Mouse (Mus musculus): Measurements from ENCODE around the gene Dgkq. TPM values are rescaled to one million over a fixed set of nuclear protein-coding genes. Genes with fewer than 3 reads are reported as not detected.

The Dgkq gene
- total and polyA plus RNA-seq, 3 experiments = 11.3 TPM; not detected in 1

- Histone ChIP-seq H3K4me3 (ENCODE audit: control insufficient read depth in 1 of 2, insufficient read depth in 1 of 2, low read depth in 2 of 2, low read length in 2 of 2) (peak overlapping the region; percentile 58 to 61), H3K79me2 (ENCODE audit: control insufficient read depth, insufficient read depth, low read length, poor library complexity) (peaks cover 33% of the 10 kb centered on the region), H3K27ac (ENCODE audit: control insufficient read depth, low read depth, low read length) (peak overlapping the region; percentile 96), H3K27me3 (ENCODE audit: control insufficient read depth in 1 of 2, insufficient read depth in 2 of 2, low read length in 2 of 2) (no peaks in the 10 kb centered on the region), H3K4me1 (ENCODE audit: control insufficient read depth in 1 of 2, insufficient read depth in 2 of 2, low read length in 2 of 2) (peaks cover 11 to 52% of the 10 kb centered on the region in 2 experiments; a peak in 3 of 4 replicates), H3K9me3 (replicated peaks; ENCODE audit: insufficient read depth, low read length) (no peaks in the 10 kb centered on the region), H3K36me3 (ENCODE audit: control insufficient read depth in 1 of 2, insufficient read depth in 2 of 2, low read length in 2 of 2) (peaks cover 2 to 36% of the 10 kb centered on the region in 2 experiments; a peak in 3 of 4 replicates), H3K9ac (ENCODE audit: control insufficient read depth, low read depth, low read length, poor library complexity, severe bottlenecking) (peak overlapping the region; percentile 75)
- TF ChIP-seq USF2 (IDR thresholded peaks at IDR 0.05; ENCODE audit: borderline replicate concordance in 1 of 2, insufficient read depth in 1 of 2, low read depth in 1 of 2, low read length in 2 of 2) (no peak), UBTF (IDR thresholded peaks at IDR 0.05; ENCODE audit: borderline replicate concordance, insufficient read depth, low read depth, low read length) (peak; percentile 75; the same call in 1 of the 2 replicates), NELFE (IDR thresholded peaks at IDR 0.05; ENCODE audit: low read depth, low read length) (no peak; the same call in 1 of the 2 replicates), E2F4 (IDR thresholded peaks at IDR 0.05; ENCODE audit: borderline replicate concordance, low read depth, low read length) (no peak), MXI1 (IDR thresholded peaks at IDR 0.05; ENCODE audit: low read depth, low read length) (0 out of 2 replicates have a peak, but pooled peaks have one; percentile 16), ELF1 (IDR thresholded peaks at IDR 0.05; ENCODE audit: low read depth, low read length) (no peak), ETS1 (IDR thresholded peaks at IDR 0.05; ENCODE audit: low read depth, low read length) (no peak; the same call in 1 of the 2 replicates), NRF1 (IDR thresholded peaks at IDR 0.05; ENCODE audit: insufficient read depth, low read depth, low read length, poor library complexity, severe bottlenecking) (0 out of 2 replicates have a peak, but pooled peaks have one; percentile 6), TCF12 (IDR thresholded peaks at IDR 0.05; ENCODE audit: low read depth, low read length) (peak; percentile 45; the same call in 1 of the 2 replicates), CHD2 (IDR thresholded peaks at IDR 0.05; ENCODE audit: low read length) (peak; percentile 14; the same call in 1 of the 2 replicates), MAZ (IDR thresholded peaks at IDR 0.05; ENCODE audit: low read depth, low read length) (no peak; the same call in 1 of the 2 replicates), ZNF384 (IDR thresholded peaks at IDR 0.05; ENCODE audit: low read depth, low read length) (peak; percentile 39), POLR2A (IDR thresholded peaks at IDR 0.05; ENCODE audit: control insufficient read depth in 1 of 2, insufficient read depth in 1 of 2, low read depth in 1 of 2, low read length in 2 of 2, poor library complexity in 1 of 2) (peak; percentile 4 to 63; a peak in 2 of 4 replicates), MYB (IDR thresholded peaks at IDR 0.05; ENCODE audit: low read depth, low read length) (no peak), EP300 (IDR thresholded peaks at IDR 0.05; ENCODE audit: low read depth in 1 of 2, low read length in 2 of 2) (peak in 1 of 2 experiments; percentile 44; a peak in 2 of 4 replicates), MEF2A (IDR thresholded peaks at IDR 0.05; ENCODE audit: extremely low read depth, insufficient replicate concordance, low read depth, low read length, poor library complexity, severe bottlenecking) (peak; percentile 8; the same call in 1 of the 2 replicates)
- peak; percentile 87 for DNase-seq (ENCODE audit: low read depth, low spot score)
These were observed 8.3 kb upstream of the Dgkq start for GRCm38 (mm10) chr5:108677605-108678295.

Data from MEL (cell line).